Mouse (Mus musculus): ENCODE data around the gene Ralgps1.

DNA sequence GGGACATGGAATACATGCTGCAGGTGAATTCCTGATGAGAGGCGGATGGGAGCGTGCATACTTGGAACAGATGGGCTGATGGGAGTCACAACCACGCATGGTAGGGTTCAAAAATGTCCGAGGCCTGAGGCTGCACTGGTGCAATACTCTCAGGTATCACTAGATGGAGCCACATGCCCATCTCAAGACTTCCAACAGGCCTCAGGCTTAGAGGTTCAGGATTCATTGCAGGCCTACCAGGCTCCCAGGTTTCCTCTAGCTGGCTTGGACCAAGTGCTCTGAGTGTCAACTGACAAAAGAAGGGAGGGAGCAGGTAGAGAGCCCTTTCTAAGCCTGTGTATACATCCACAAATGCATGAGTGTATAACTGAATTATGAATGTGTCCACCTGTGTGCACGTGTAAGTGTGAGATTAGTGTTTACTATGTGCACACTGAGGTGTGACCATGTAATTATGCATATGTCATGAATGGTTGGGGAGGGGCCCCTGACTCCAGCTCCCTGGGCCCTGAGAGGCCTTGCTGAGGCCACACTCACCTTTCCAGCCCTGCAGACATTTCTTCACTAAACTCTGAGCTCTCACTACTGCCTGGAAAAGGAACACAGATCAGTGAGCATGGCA is 216.4 kb downstream of the Ralgps1 start:
- TF ChIP-seq CTCF (IDR thresholded peaks at IDR 0.05; ENCODE audit: extremely low read depth, insufficient read depth, insufficient read length, insufficient replicate concordance) (peak; percentile 75; the same call in 1 of the 2 replicates), POLR2A (IDR thresholded peaks at IDR 0.05; ENCODE audit: low read depth, low read length) (no peak)

All from spleen, adult 2 months (tissue).